Mouse (Mus musculus) effector memory CD4-positive, alpha-beta T cell, adult 7 months (primary cell): ENCODE results near the gene Tsnax. TPM values are rescaled to one million over a fixed set of nuclear protein-coding genes. Genes with fewer than 3 reads are reported as not detected.

ENCODE experiments used
- polyA plus RNA-seq: library from polyadenylated mRNA; unstranded; fragments of 100-300 nt; shearing (Covaris generic); gene quantifications from one replicate; pipeline ENCODE4 v1.2.1, GENCODE M21; 2017

The Tsnax gene
- 75.2 TPM for polyA plus RNA-seq

DNA sequence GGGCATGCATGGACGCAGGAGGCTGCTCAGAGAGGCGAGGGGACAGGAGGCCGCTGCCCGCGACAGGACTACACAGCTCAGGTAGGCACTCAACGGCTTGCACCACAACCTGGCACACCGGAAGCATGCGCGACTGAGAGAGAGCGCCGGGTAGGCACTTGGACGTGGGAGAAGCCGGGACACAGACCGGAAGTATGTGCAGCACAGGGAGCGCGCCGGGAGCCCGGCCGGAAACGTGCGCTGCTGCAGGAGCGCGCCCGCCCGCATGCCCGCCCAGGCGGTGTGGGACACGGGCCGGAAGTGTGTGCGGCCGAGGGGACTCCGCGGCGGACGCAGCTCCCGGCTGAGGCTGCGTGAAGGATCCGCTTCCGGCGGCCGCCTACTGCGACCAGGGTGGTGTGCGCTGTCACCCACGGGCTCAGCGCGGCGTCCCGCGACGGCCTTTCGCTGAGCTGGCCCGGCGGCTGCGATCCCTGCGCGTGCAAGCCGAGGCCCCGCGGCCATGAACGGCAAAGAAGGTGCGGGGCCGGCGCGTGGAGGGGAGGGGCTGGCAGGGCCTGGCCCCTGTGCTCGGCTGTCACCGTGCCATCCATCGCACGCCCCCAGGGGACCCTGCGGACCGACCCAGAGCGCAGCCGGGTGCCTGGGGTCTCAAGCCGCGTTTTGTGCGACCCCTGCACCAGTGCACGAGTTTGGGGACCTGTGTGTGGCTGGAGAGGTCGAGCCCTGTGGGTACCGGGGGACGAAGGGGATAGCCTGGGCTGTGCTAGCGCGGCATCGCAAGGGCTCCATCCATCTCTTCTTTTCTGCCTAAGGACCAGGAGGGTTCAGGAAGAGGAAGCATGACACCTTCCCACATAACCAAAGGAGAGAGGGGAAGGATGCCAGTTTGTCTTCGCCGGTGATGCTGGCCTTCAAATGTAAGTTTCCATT is at the start of gene Tsnax:
TSS of gene Tsnax (plus strand) at position 303 of the 933 bp plus-strand sequence.

DNA sequence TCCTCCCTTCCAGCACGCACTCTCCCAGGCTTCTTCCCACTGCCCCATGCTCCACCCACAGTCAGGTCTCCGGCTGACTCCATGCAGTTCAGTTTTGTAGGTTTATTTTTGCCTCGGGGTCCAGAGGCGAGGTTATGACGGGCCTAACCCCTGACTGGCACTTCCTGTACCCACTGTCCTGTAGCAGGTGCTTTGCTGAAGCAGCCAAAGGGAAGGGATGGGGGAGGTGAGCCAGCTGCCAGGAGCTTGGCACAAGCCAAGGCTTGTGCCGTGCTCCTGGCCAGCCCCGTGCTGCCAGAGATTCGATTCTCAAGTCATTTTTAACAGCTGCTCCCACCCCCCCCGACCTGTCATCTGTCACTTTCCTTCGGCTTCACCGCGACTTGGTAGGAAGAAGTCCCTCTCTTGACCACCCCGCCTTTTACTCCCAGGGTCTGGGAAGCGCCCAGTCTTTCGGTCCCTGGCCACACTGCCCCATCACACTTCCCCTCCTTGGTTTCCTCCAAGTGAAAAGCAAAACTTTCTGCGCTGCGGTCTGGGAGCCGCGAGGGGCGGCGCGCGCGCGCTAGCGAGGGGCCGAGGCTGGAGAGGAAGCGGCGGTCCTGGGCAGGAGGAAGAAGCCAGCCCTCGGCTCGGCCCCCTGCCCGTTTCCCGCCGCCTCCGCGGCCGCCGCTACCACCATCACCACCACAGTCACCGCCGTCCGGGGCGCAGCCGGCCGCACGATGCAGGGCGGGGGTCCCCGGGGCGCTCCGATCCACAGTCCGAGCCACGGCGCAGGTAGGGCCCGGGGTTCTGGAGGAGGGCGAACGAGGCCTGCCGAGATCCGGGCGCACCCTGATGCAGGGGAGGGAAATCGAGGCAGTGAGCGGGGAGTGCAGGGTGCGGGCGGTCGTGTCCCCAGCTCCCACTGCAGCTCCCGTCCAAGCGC is 41.0 kb downstream of the Tsnax start, which contains the start of gene Disc1:
TSS of gene Disc1 (plus strand) at position 691 of the 931 bp plus-strand sequence.

Other genes with a start within 250 kb of the Tsnax start
- 0.12 TPM for gene Trim67, start 219.9 kb upstream of the Tsnax start, polyA plus RNA-seq
- 48.2 TPM for gene Gnpat, start 150.0 kb upstream of the Tsnax start, polyA plus RNA-seq
- 15.1 TPM for gene 2810004N23Rik, start 149.9 kb upstream of the Tsnax start, polyA plus RNA-seq
- 5.1 TPM for gene Exoc8, start 115.3 kb upstream of the Tsnax start, polyA plus RNA-seq
- 5.7 TPM for gene Sprtn, start 115.1 kb upstream of the Tsnax start, polyA plus RNA-seq
- 42.7 TPM for gene Egln1, start 63.7 kb upstream of the Tsnax start, polyA plus RNA-seq
- 6.8 TPM for gene Disc1, start 41.2 kb downstream of the Tsnax start, polyA plus RNA-seq